Mouse (Mus musculus): Measurements from ENCODE around the gene Rap1gds1. TPM values are rescaled to one million over a fixed set of nuclear protein-coding genes. Genes with fewer than 3 reads are reported as not detected.

Gene Rap1gds1
- polyA plus RNA-seq, 1 experiment from 2014 or later: 62.5 TPM

- WGBS: 89% methylated on average over 4 of the region's 4 CpGs
- DNase-seq (ENCODE audit: low spot score) (no peak), ATAC-seq (ENCODE audit: low read depth) (no peak)
- Histone ChIP-seq H3K4me2 (ENCODE audit: low read depth, low read length) (no peak overlapping the region), H3K9me3 (ENCODE audit: control insufficient read depth, low read length) (no peaks in the 10 kb centered on the region), H3K4me3 (ENCODE audit: low read depth, low read length) (no peak overlapping the region), H3K27ac (replicated peaks; ENCODE audit: low read depth, low read length) (no peak overlapping the region), H3K27me3 (replicated peaks; ENCODE audit: control insufficient read depth, insufficient read depth, low read length) (no peaks in the 10 kb centered on the region), H3K9ac (ENCODE audit: low read depth, low read length) (no peak overlapping the region), H3K4me1 (ENCODE audit: control insufficient read depth, insufficient read depth, low read length) (no peaks in the 10 kb centered on the region), H3K36me3 (ENCODE audit: control insufficient read depth, insufficient read depth, low read length) (no peaks in the 10 kb centered on the region)
Observed at GRCm38 (mm10) chr3:138918241-138918640, 156.8 kb downstream of the Rap1gds1 start.

- H3K4me2 ChIP-seq (ENCODE audit: low read depth, low read length): no peak overlapping the region
- no peak for ATAC-seq (ENCODE audit: low read depth)
- WGBS: 73% methylated on average over 4 of the region's 4 CpGs
Observed at GRCm38 (mm10) chr3:138917016-138917415, 158.0 kb downstream of the Rap1gds1 start.

GRCm38 (mm10) chr3:138916591-138916990 is 158.4 kb downstream of the Rap1gds1 start:
- Histone ChIP-seq H3K9ac (ENCODE audit: low read depth, low read length) (no peak overlapping the region), H3K27ac (replicated peaks; ENCODE audit: low read depth, low read length) (no peak overlapping the region), H3K27me3 (replicated peaks; ENCODE audit: control insufficient read depth, insufficient read depth, low read length) (no peaks in the 10 kb centered on the region), H3K36me3 (ENCODE audit: control insufficient read depth, insufficient read depth, low read length) (no peaks in the 10 kb centered on the region), H3K9me3 (ENCODE audit: control insufficient read depth, low read length) (no peaks in the 10 kb centered on the region), H3K4me3 (ENCODE audit: low read depth, low read length) (no peak overlapping the region), H3K4me2 (ENCODE audit: low read depth, low read length) (no peak overlapping the region), H3K4me1 (ENCODE audit: control insufficient read depth, insufficient read depth, low read length) (no peaks in the 10 kb centered on the region)
- no peak for ATAC-seq (ENCODE audit: low read depth)
- 92% methylated on average over 4 of the region's 4 CpGs for WGBS
- no peak for DNase-seq (ENCODE audit: low spot score)

More at GRCm38 (mm10) chr3:138917016-138917415, 158.0 kb downstream of the Rap1gds1 start:
- Histone ChIP-seq H3K27ac (replicated peaks; ENCODE audit: low read depth, low read length) (no peak overlapping the region), H3K9ac (ENCODE audit: low read depth, low read length) (no peak overlapping the region), H3K4me1 (ENCODE audit: control insufficient read depth, insufficient read depth, low read length) (no peaks in the 10 kb centered on the region), H3K9me3 (ENCODE audit: control insufficient read depth, low read length) (no peaks in the 10 kb centered on the region), H3K36me3 (ENCODE audit: control insufficient read depth, insufficient read depth, low read length) (no peaks in the 10 kb centered on the region), H3K27me3 (replicated peaks; ENCODE audit: control insufficient read depth, insufficient read depth, low read length) (no peaks in the 10 kb centered on the region), H3K4me3 (ENCODE audit: low read depth, low read length) (no peak overlapping the region)
- DNase-seq (ENCODE audit: low spot score): no peak

- ATAC-seq (ENCODE audit: low read depth): no peak
- Histone ChIP-seq H3K27ac (replicated peaks; ENCODE audit: low read depth, low read length) (no peak overlapping the region), H3K9me3 (ENCODE audit: control insufficient read depth, low read length) (no peaks in the 10 kb centered on the region), H3K4me2 (ENCODE audit: low read depth, low read length) (no peak overlapping the region), H3K36me3 (ENCODE audit: control insufficient read depth, insufficient read depth, low read length) (no peaks in the 10 kb centered on the region), H3K9ac (ENCODE audit: low read depth, low read length) (no peak overlapping the region), H3K27me3 (replicated peaks; ENCODE audit: control insufficient read depth, insufficient read depth, low read length) (no peaks in the 10 kb centered on the region), H3K4me1 (ENCODE audit: control insufficient read depth, insufficient read depth, low read length) (no peaks in the 10 kb centered on the region), H3K4me3 (ENCODE audit: low read depth, low read length) (no peak overlapping the region)
- WGBS: 51% methylated on average over 8 of the region's 8 CpGs
- DNase-seq (ENCODE audit: low spot score): no peak
Observed at GRCm38 (mm10) chr3:138914626-138915288, 160.2 kb downstream of the Rap1gds1 start.

GRCm38 (mm10) chr3:138912504-138912903 is 162.5 kb downstream of the Rap1gds1 start:
- Histone ChIP-seq H3K27ac (replicated peaks; ENCODE audit: low read depth, low read length) (no peak overlapping the region), H3K36me3 (ENCODE audit: control insufficient read depth, insufficient read depth, low read length) (no peaks in the 10 kb centered on the region), H3K4me3 (ENCODE audit: low read depth, low read length) (no peak overlapping the region), H3K9ac (ENCODE audit: low read depth, low read length) (no peak overlapping the region), H3K9me3 (ENCODE audit: control insufficient read depth, low read length) (no peaks in the 10 kb centered on the region), H3K4me2 (ENCODE audit: low read depth, low read length) (no peak overlapping the region), H3K27me3 (replicated peaks; ENCODE audit: control insufficient read depth, insufficient read depth, low read length) (no peaks in the 10 kb centered on the region), H3K4me1 (ENCODE audit: control insufficient read depth, insufficient read depth, low read length) (no peaks in the 10 kb centered on the region)
- ATAC-seq (ENCODE audit: low read depth) (no peak), DNase-seq (ENCODE audit: low spot score) (no peak)
- WGBS: 80% methylated on average over 8 of the region's 8 CpGs

GRCm38 (mm10) chr3:138909313-138909712 is 165.7 kb downstream of the Rap1gds1 start:
- ATAC-seq (ENCODE audit: low read depth): no peak
- H3K4me2 ChIP-seq (ENCODE audit: low read depth, low read length): no peak overlapping the region
- no peaks in the 10 kb centered on the region for H3K9me3 ChIP-seq (ENCODE audit: control insufficient read depth, low read length)
- H3K27me3 ChIP-seq (replicated peaks; ENCODE audit: control insufficient read depth, insufficient read depth, low read length): no peaks in the 10 kb centered on the region
- no peak overlapping the region for H3K9ac ChIP-seq (ENCODE audit: low read depth, low read length)
- 82% methylated on average over 2 of the region's 2 CpGs for WGBS
- DNase-seq (ENCODE audit: low spot score): no peak
- no peak overlapping the region for H3K27ac ChIP-seq (replicated peaks; ENCODE audit: low read depth, low read length)
- H3K36me3 ChIP-seq (ENCODE audit: control insufficient read depth, insufficient read depth, low read length): no peaks in the 10 kb centered on the region
- no peak overlapping the region for H3K4me3 ChIP-seq (ENCODE audit: low read depth, low read length)
- peaks cover 12% of the 10 kb centered on the region for H3K4me1 ChIP-seq (ENCODE audit: control insufficient read depth, insufficient read depth, low read length)

GRCm38 (mm10) chr3:138906112-138906880 is 168.7 kb downstream of the Rap1gds1 start:
- no peaks in the 10 kb centered on the region for H3K27me3 ChIP-seq (replicated peaks; ENCODE audit: control insufficient read depth, insufficient read depth, low read length)
- ATAC-seq (ENCODE audit: low read depth): peak; percentile 82
- H3K4me3 ChIP-seq (ENCODE audit: low read depth, low read length): no peak overlapping the region
- peak; percentile 86 for DNase-seq (ENCODE audit: low spot score)
- peaks cover 12% of the 10 kb centered on the region for H3K4me1 ChIP-seq (ENCODE audit: control insufficient read depth, insufficient read depth, low read length)
- no peak overlapping the region for H3K4me2 ChIP-seq (ENCODE audit: low read depth, low read length)
- H3K9me3 ChIP-seq (ENCODE audit: control insufficient read depth, low read length): no peaks in the 10 kb centered on the region
- H3K27ac ChIP-seq (replicated peaks; ENCODE audit: low read depth, low read length): peak overlapping the region; percentile 45; the same call in 1 of the 2 replicates
- no peak overlapping the region for H3K9ac ChIP-seq (ENCODE audit: low read depth, low read length)
- H3K36me3 ChIP-seq (ENCODE audit: control insufficient read depth, insufficient read depth, low read length): 0 out of 2 replicates have a peak, but pooled peaks cover 5% of the 10 kb centered on the region
- 23% methylated on average over 17 of the region's 17 CpGs for WGBS

- no peaks in the 10 kb centered on the region for H3K27me3 ChIP-seq (replicated peaks; ENCODE audit: control insufficient read depth, insufficient read depth, low read length)
- peak; percentile 46 for DNase-seq (ENCODE audit: low spot score)
- peak overlapping the region; percentile 45 for H3K27ac ChIP-seq (replicated peaks; ENCODE audit: low read depth, low read length)
- no peaks in the 10 kb centered on the region for H3K9me3 ChIP-seq (ENCODE audit: control insufficient read depth, low read length)
- 33% methylated on average over 7 of the region's 7 CpGs for WGBS
- H3K9ac ChIP-seq (ENCODE audit: low read depth, low read length): peak overlapping the region; percentile 36
- H3K4me3 ChIP-seq (ENCODE audit: low read depth, low read length): no peak overlapping the region
- 0 out of 2 replicates have a peak, but pooled peaks cover 5% of the 10 kb centered on the region for H3K36me3 ChIP-seq (ENCODE audit: control insufficient read depth, insufficient read depth, low read length)
- ATAC-seq (ENCODE audit: low read depth): no peak
- peaks cover 12% of the 10 kb centered on the region for H3K4me1 ChIP-seq (ENCODE audit: control insufficient read depth, insufficient read depth, low read length)
- H3K4me2 ChIP-seq (ENCODE audit: low read depth, low read length): no peak overlapping the region
Observed at GRCm38 (mm10) chr3:138905678-138906077, 169.3 kb downstream of the Rap1gds1 start.
